Mouse (Mus musculus) heart, embryonic 13.5 days (tissue): ENCODE results near the gene Qtrt2. TPM values are rescaled to one million over a fixed set of nuclear protein-coding genes. Genes with fewer than 3 reads are reported as not detected.

Experiments used
- ATAC-seq: fragments of 200-750 bp; cut with Nextera tagmentation; 2 replicates; pipeline ENCODE4 v1.8.0; 2017; ENCODE audit warnings: moderate TSS enrichment; ENCODE audit not compliant: insufficient number of reproducible peaks, low FRiP score, low TSS enrichment; ENCODE audit errors: extremely low read depth
- H3K27ac ChIP-seq: fragments of 300-500 bp; sonication (generic); replicated peaks from 2 replicates; pipeline ENCODE4 v1.5.1; 2015; ENCODE audit warnings: moderate library complexity, mild to moderate bottlenecking, inconsistent platforms
- H3K27me3 ChIP-seq: fragments of 300-500 bp; sonication (generic); replicated peaks from 2 replicates; pipeline ENCODE4 v1.6.1; 2015; ENCODE audit warnings: mild to moderate bottlenecking, inconsistent platforms
- H3K36me3 ChIP-seq: fragments of 300-500 bp; sonication (generic); 2 replicates; pipeline ENCODE4 v1.6.1; 2015; ENCODE audit warnings: mild to moderate bottlenecking, inconsistent platforms
- H3K4me1 ChIP-seq: fragments of 300-500 bp; sonication (generic); 2 replicates; pipeline ENCODE4 v1.6.1; 2015; ENCODE audit warnings: inconsistent platforms
- H3K4me2 ChIP-seq: fragments of 300-500 bp; sonication (generic); 2 replicates; pipeline ENCODE4 v1.6.1; 2015; ENCODE audit warnings: inconsistent platforms, mild to moderate bottlenecking, moderate library complexity
- H3K4me3 ChIP-seq: fragments of 300-500 bp; sonication (generic); 2 replicates; pipeline ENCODE4 v1.5.1; 2015; ENCODE audit warnings: moderate library complexity, mild to moderate bottlenecking, inconsistent platforms
- H3K9ac ChIP-seq: fragments of 300-500 bp; sonication (generic); 2 replicates; pipeline ENCODE4 v1.6.1; 2015; ENCODE audit warnings: inconsistent platforms, mild to moderate bottlenecking, moderate library complexity
- H3K9me3 ChIP-seq: fragments of 300-500 bp; sonication (generic); 2 replicates; pipeline ENCODE4 v1.6.1; 2016; ENCODE audit warnings: inconsistent platforms
- WGBS: fragments of 180-500 bp; shearing (Covaris S2); methylation state at CpG from one replicate; pipeline ENCODE4 v1.1.7; 2015; ENCODE audit warnings: mixed read lengths; 5-methylcytosine and 5-hydroxymethylcytosine counted together
- polyA plus RNA-seq: library from polyadenylated mRNA; unstranded; fragments of >200 nt; fragmentation: Nextera tagmentation; extraction: Ambion mirVana; gene quantifications from 2 replicates; pipeline ENCODE4 v1.2.1, GENCODE M21; 2015

Gene Qtrt2
- polyA plus RNA-seq, 1 experiment from 2014 or later = 13.7 TPM

- Histone ChIP-seq H3K4me1 (peaks cover 18% of the 10 kb centered on the region), H3K27me3 (no peaks in the 10 kb centered on the region), H3K4me2 (peak within 1 kb of the TSS; percentile 86), H3K9ac (peak within 1 kb of the TSS; percentile 88), H3K27ac (peak within 1 kb of the TSS; percentile 85), H3K4me3 (peak within 1 kb of the TSS; percentile 79), H3K36me3 (peaks cover 4% of the 10 kb centered on the region), H3K9me3 (no peaks in the 10 kb centered on the region)
- peak; percentile 100 for ATAC-seq
- WGBS = under 1% methylated on average over 33 of the region's 33 CpGs
These were observed 37.2 kb downstream of the Qtrt2 start, which contains the start of gene Ccdc191 for GRCm38 (mm10) chr16:43889208-43890004. Gene Ccdc191, plus strand, starts transcription at chr16:43889800.

- Histone ChIP-seq H3K27me3 (no peaks in the 10 kb centered on the region), H3K9me3 (no peaks in the 10 kb centered on the region), H3K4me3 (no peak overlapping the region), H3K4me1 (no peaks in the 10 kb centered on the region), H3K9ac (no peak overlapping the region), H3K36me3 (peaks cover 36% of the 10 kb centered on the region), H3K27ac (no peak overlapping the region), H3K4me2 (no peak overlapping the region)
- no peak for ATAC-seq
- 96% methylated on average over 2 of the region's 2 CpGs for WGBS
These were observed 44.3 kb downstream of the Qtrt2 start for GRCm38 (mm10) chr16:43882329-43882728.

GRCm38 (mm10) chr16:43881636-43882035, 45.0 kb downstream of the Qtrt2 start:
- no peak overlapping the region for H3K9ac ChIP-seq
- H3K4me2 ChIP-seq = no peak overlapping the region
- no peak overlapping the region for H3K4me3 ChIP-seq
- H3K27ac ChIP-seq = no peak overlapping the region
- no peaks in the 10 kb centered on the region for H3K9me3 ChIP-seq
- ATAC-seq = no peak
- H3K36me3 ChIP-seq = peaks cover 41% of the 10 kb centered on the region
- 60% methylated on average over 3 of the region's 3 CpGs for WGBS
- no peaks in the 10 kb centered on the region for H3K27me3 ChIP-seq
- H3K4me1 ChIP-seq = no peaks in the 10 kb centered on the region

- Histone ChIP-seq H3K4me3 (no peak overlapping the region), H3K4me1 (no peaks in the 10 kb centered on the region), H3K36me3 (peaks cover 56% of the 10 kb centered on the region), H3K9ac (no peak overlapping the region), H3K27me3 (no peaks in the 10 kb centered on the region), H3K4me2 (no peak overlapping the region), H3K27ac (no peak overlapping the region), H3K9me3 (no peaks in the 10 kb centered on the region)
- WGBS = 83% methylated on average over 6 of the region's 6 CpGs
- ATAC-seq = no peak
These were observed 46.8 kb downstream of the Qtrt2 start for GRCm38 (mm10) chr16:43879769-43880168.

GRCm38 (mm10) chr16:43871419-43871818, 55.2 kb downstream of the Qtrt2 start:
- H3K4me1 ChIP-seq = peaks cover 14% of the 10 kb centered on the region
- peak overlapping the region; percentile 45 for H3K27ac ChIP-seq
- ATAC-seq = no peak

GRCm38 (mm10) chr16:43869805-43870204, 56.8 kb downstream of the Qtrt2 start:
- no peaks in the 10 kb centered on the region for H3K9me3 ChIP-seq
- ATAC-seq = no peak
- H3K27me3 ChIP-seq = no peaks in the 10 kb centered on the region
- H3K4me3 ChIP-seq = no peak overlapping the region
- peaks cover 62% of the 10 kb centered on the region for H3K36me3 ChIP-seq
- H3K4me1 ChIP-seq = peaks cover 14% of the 10 kb centered on the region
- H3K9ac ChIP-seq = no peak overlapping the region
- H3K4me2 ChIP-seq = no peak overlapping the region
- H3K27ac ChIP-seq = no peak overlapping the region

More at GRCm38 (mm10) chr16:43871419-43871818, 55.2 kb downstream of the Qtrt2 start:
- Histone ChIP-seq H3K4me3 (no peak overlapping the region), H3K4me2 (peak overlapping the region; percentile 7; the same call in 1 of the 2 replicates), H3K27me3 (no peaks in the 10 kb centered on the region), H3K36me3 (peaks cover 76% of the 10 kb centered on the region), H3K9me3 (no peaks in the 10 kb centered on the region), H3K9ac (no peak overlapping the region)
- 35% methylated on average over 7 of the region's 7 CpGs for WGBS

DNA sequence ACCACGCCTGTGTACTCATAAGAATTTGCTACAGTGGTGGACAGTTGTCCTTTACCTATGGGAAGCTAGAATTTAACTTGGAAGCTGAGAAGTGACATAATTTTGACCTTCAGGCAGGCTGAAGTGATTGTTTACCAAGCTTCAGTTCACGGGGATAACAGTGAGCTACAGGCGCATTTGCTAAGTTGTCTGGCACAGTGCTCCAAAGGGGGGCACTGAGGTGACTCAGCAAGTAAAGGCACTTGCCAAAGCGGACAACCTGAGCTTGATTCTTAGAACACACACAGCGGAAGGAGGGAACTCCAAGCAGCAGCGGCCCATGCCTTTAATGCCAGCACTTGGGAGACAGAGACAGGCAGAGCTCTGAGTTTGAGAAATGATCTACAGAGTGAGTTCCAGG, 66.0 kb downstream of the Qtrt2 start:
- H3K4me1 ChIP-seq = no peaks in the 10 kb centered on the region
- WGBS = 54% methylated on average over 6 of the region's 6 CpGs
- no peak for ATAC-seq
- no peaks in the 10 kb centered on the region for H3K9me3 ChIP-seq
- no peak overlapping the region for H3K4me2 ChIP-seq
- H3K4me3 ChIP-seq = no peak overlapping the region
- H3K27me3 ChIP-seq = no peaks in the 10 kb centered on the region
- no peak overlapping the region for H3K27ac ChIP-seq
- peaks cover 25% of the 10 kb centered on the region for H3K36me3 ChIP-seq
- no peak overlapping the region for H3K9ac ChIP-seq

DNA sequence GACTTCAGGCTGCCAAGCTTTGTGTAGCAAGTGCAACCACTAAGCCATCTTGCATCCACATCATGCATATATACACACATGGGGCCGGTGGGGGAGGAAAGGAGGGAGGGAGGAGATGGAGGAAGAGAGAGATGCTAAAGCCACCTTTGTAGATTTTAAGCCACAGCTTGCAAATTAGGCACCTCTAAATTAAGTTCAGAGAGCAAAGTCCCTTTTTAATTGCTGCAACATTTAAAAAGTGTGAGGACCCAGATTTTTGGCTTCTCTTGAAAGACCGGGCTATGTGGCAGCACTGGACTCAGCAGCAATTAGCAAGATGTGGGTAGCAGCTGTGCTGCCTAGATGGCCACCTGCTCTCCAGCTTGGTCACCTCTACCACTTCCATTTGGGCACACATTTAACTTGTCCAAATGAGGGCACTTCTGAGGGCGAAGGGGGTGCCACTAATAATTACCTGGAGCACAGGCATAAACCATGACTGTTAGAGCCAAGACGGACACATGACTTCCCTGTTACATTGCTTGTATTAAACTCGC, 67.6 kb downstream of the Qtrt2 start:
- no peak for ATAC-seq
- Histone ChIP-seq H3K4me2 (no peak overlapping the region), H3K4me1 (no peaks in the 10 kb centered on the region), H3K36me3 (peaks cover 20% of the 10 kb centered on the region), H3K27me3 (no peaks in the 10 kb centered on the region), H3K9ac (no peak overlapping the region), H3K9me3 (no peaks in the 10 kb centered on the region), H3K27ac (no peak overlapping the region), H3K4me3 (no peak overlapping the region)
- WGBS = 83% methylated on average over 5 of the region's 5 CpGs

DNA sequence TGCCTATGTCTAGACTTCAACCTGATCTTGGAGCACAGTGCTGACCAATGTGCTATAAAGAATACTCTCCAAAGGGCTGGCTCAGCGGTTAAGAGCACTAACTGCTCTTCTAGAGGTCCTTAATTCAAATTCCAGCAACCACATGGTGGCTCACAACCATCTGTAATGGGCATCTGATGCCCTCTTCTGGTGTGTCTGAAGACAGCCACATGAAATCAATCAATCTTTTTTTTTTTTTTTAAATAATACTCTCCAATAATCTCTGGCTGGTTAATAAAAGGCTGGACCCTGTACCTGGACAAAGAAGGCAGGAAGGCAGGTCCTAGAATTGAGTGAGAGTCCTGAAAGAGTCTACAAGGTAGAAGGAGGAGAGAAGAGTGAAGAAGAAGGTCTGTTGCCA, 76.8 kb downstream of the Qtrt2 start:
- Histone ChIP-seq H3K9me3 (no peaks in the 10 kb centered on the region), H3K4me3 (no peak overlapping the region), H3K4me2 (no peak overlapping the region), H3K27me3 (no peaks in the 10 kb centered on the region), H3K27ac (no peak overlapping the region), H3K9ac (no peak overlapping the region), H3K36me3 (no peaks in the 10 kb centered on the region), H3K4me1 (peaks cover 4% of the 10 kb centered on the region; the same call in 1 of the 2 replicates)
- 55% methylated on average over 1 of the region's 1 CpGs for WGBS
- no peak for ATAC-seq

DNA sequence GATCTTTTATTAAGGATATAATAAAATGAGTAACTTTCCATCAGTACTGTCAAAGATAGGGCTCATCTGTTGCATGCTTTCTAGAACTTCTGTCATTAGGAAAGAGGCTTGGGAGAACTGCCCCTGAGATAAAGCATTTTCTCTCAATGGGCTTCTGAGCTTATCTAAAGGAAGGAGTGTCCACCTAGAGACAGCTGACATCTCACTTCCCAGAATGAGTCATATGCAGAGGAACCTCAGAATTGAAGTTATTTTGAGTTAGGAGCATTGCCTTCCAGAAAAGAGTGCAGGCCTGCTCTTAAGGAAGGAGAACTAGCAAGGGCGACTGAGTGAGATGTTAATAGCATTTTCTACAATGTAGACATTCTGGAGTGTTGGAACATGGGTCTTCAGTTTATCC, 85.4 kb downstream of the Qtrt2 start:
- H3K27me3 ChIP-seq = no peaks in the 10 kb centered on the region
- H3K9ac ChIP-seq = no peak overlapping the region
- 77% methylated on average over 1 of the region's 1 CpGs for WGBS
- H3K9me3 ChIP-seq = no peaks in the 10 kb centered on the region
- peaks cover 4% of the 10 kb centered on the region; the same call in 1 of the 2 replicates for H3K4me1 ChIP-seq
- no peak overlapping the region for H3K4me2 ChIP-seq
- H3K27ac ChIP-seq = no peak overlapping the region
- ATAC-seq = no peak
- no peak overlapping the region for H3K4me3 ChIP-seq
- H3K36me3 ChIP-seq = no peaks in the 10 kb centered on the region

DNA sequence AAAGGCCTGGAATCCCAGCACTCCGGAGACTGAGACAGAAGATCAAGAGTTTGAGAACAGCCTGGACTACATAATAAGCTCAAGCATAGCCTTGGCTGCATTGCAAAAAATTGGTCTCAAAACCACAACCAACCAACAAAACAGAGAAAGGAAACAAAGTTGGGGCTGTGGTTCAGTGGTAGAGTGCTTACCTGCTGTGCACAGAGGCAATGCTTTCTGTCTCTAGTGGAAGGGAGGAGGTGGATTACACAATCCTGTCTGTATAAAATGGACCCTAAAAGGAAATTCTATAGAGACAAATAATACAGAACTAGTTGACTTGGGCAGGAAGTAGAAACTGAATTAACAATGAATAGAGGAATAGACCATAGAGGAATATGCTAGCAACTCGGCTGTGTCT, 94.7 kb downstream of the Qtrt2 start:
- no peak overlapping the region for H3K27ac ChIP-seq
- no peaks in the 10 kb centered on the region for H3K9me3 ChIP-seq
- H3K27me3 ChIP-seq = no peaks in the 10 kb centered on the region
- H3K4me3 ChIP-seq = no peak overlapping the region
- H3K4me1 ChIP-seq = 0 out of 2 replicates have a peak, but pooled peaks cover 2% of the 10 kb centered on the region
- 85% methylated on average over 2 of the region's 2 CpGs for WGBS
- H3K9ac ChIP-seq = no peak overlapping the region
- H3K36me3 ChIP-seq = no peaks in the 10 kb centered on the region
- no peak for ATAC-seq
- no peak overlapping the region for H3K4me2 ChIP-seq

- no peak overlapping the region for H3K4me3 ChIP-seq
- no peak overlapping the region for H3K27ac ChIP-seq
- no peak overlapping the region for H3K4me2 ChIP-seq
- H3K9ac ChIP-seq = no peak overlapping the region
- ATAC-seq = no peak
- no peaks in the 10 kb centered on the region for H3K36me3 ChIP-seq
- H3K27me3 ChIP-seq = no peaks in the 10 kb centered on the region
- H3K9me3 ChIP-seq = no peaks in the 10 kb centered on the region
- H3K4me1 ChIP-seq = no peaks in the 10 kb centered on the region
- 68% methylated on average over 3 of the region's 3 CpGs for WGBS
These were observed 99.1 kb downstream of the Qtrt2 start for GRCm38 (mm10) chr16:43827492-43827891.
